Comparison of ENCODE assay signal across 22 mouse cellular contexts in genomic region chr5:21910726-21911125, GRCm38 (mm10). TPM values are rescaled to one million over a fixed set of nuclear protein-coding genes. Genes with fewer than 3 reads are reported as not detected.
"Had no signal": no experiment of that assay in that cellular context is flagged by ENCODE, and none has a peak within 500 bp of the region (broad histone marks: within the 10 kb centered on the region; RNA-seq: fewer than 3 reads in every experiment).

No protein-coding gene starts in this region.

- H3K27ac ChIP-seq: neural tube, embryonic 12.5 days; neural tube, embryonic 13.5 days; neural tube, embryonic 15.5 days; stomach, embryonic 15.5 days; stomach, postnatal 0 days had no signal

- DNase-seq: retina, postnatal 1 day; right cerebral cortex, adult 18-20 months; right cerebral cortex, postnatal 14 days; right cerebral cortex, postnatal 25 days; right cerebral cortex, postnatal 4 days; spleen, adult 18-20 months; thymus, adult 18-20 months; thymus, adult 2 months; thymus, postnatal 25 days; thymus, postnatal 36 days; thymus, postnatal 4 days had no signal

- H3K4me1 ChIP-seq: neural tube, embryonic 12.5 days; neural tube, embryonic 13.5 days; neural tube, embryonic 15.5 days; stomach, embryonic 15.5 days had no signal

- H3K4me3 ChIP-seq: neural tube, embryonic 12.5 days; neural tube, embryonic 13.5 days; neural tube, embryonic 15.5 days; stomach, embryonic 15.5 days had no signal

- H3K36me3 ChIP-seq: neural tube, embryonic 12.5 days; neural tube, embryonic 15.5 days; stomach, embryonic 15.5 days had no signal

- H3K9ac ChIP-seq: neural tube, embryonic 12.5 days; neural tube, embryonic 13.5 days; neural tube, embryonic 15.5 days; stomach, embryonic 15.5 days had no signal

- H3K27me3 ChIP-seq: neural tube, embryonic 12.5 days; neural tube, embryonic 13.5 days; neural tube, embryonic 15.5 days; stomach, embryonic 15.5 days had no signal

RNA-seq across cellular contexts. Expression of gene Slc26a5, which starts 45.3 kb away (rescaled TPM):
- total RNA-seq: neutrophil, adult 5-6 weeks had no signal
- polyA plus RNA-seq: neural tube, embryonic 11.5 days; neural tube, embryonic 12.5 days; neural tube, embryonic 13.5 days; small intestine, adult 2 months; spleen, adult 2 months; stomach, embryonic 14.5 days; stomach, embryonic 15.5 days; stomach, embryonic 16.5 days; stomach, postnatal 0 days; thymus, adult 2 months had no signal
